Mouse (Mus musculus): ENCODE results near the gene Dmap1. TPM values are rescaled to one million over a fixed set of nuclear protein-coding genes. Genes with fewer than 3 reads are reported as not detected.

Dmap1 gene
- 0.76 TPM for polyA plus RNA-seq (2014; fragmentation: Illumina TruSeq; extraction: RNeasy Lipid Tissue Mini Kit (QIAGEN cat#74804); ENCODE audit: low read depth, low replicate concordance)

GRCm38 (mm10) chr4:117681931-117682461 lies at the start of gene Dmap1:
Gene Dmap1 (minus strand): TSS chr4:117682273.

GRCm38 (mm10) chr4:117724112-117724511 lies 42.0 kb upstream of the Dmap1 start, which contains the start of gene Gm12845:
Gene Gm12845 (plus strand): TSS chr4:117724412.

Other genes starting within 250 kb of the Dmap1 start
- gene Rnf220, start 185.2 kb downstream of the Dmap1 start, polyA plus RNA-seq (2014; fragmentation: Illumina TruSeq; extraction: RNeasy Lipid Tissue Mini Kit (QIAGEN cat#74804); ENCODE audit: low read depth, low replicate concordance), result 21.0 TPM
- 11.6 TPM for gene Eri3, start 131.9 kb downstream of the Dmap1 start, polyA plus RNA-seq (2014; fragmentation: Illumina TruSeq; extraction: RNeasy Lipid Tissue Mini Kit (QIAGEN cat#74804); ENCODE audit: low read depth, low replicate concordance)
- gene Gm12845, start 42.1 kb upstream of the Dmap1 start, polyA plus RNA-seq (2014; fragmentation: Illumina TruSeq; extraction: RNeasy Lipid Tissue Mini Kit (QIAGEN cat#74804); ENCODE audit: low read depth, low replicate concordance), result not detected
- not detected for gene Klf17, start 83.4 kb upstream of the Dmap1 start, polyA plus RNA-seq (2014; fragmentation: Illumina TruSeq; extraction: RNeasy Lipid Tissue Mini Kit (QIAGEN cat#74804); ENCODE audit: low read depth, low replicate concordance)
- gene Slc6a9, start 152.2 kb upstream of the Dmap1 start, polyA plus RNA-seq (2014; fragmentation: Illumina TruSeq; extraction: RNeasy Lipid Tissue Mini Kit (QIAGEN cat#74804); ENCODE audit: low read depth, low replicate concordance), result 3.3 TPM
- not detected for gene Ccdc24, start 190.3 kb upstream of the Dmap1 start, polyA plus RNA-seq (2014; fragmentation: Illumina TruSeq; extraction: RNeasy Lipid Tissue Mini Kit (QIAGEN cat#74804); ENCODE audit: low read depth, low replicate concordance)
- gene B4galt2, start 201.2 kb upstream of the Dmap1 start, polyA plus RNA-seq (2014; fragmentation: Illumina TruSeq; extraction: RNeasy Lipid Tissue Mini Kit (QIAGEN cat#74804); ENCODE audit: low read depth, low replicate concordance), result not detected
- gene Atp6v0b, start 205.1 kb upstream of the Dmap1 start, polyA plus RNA-seq (2014; fragmentation: Illumina TruSeq; extraction: RNeasy Lipid Tissue Mini Kit (QIAGEN cat#74804); ENCODE audit: low read depth, low replicate concordance), result 78.1 TPM
- gene Dph2, start 209.8 kb upstream of the Dmap1 start, polyA plus RNA-seq (2014; fragmentation: Illumina TruSeq; extraction: RNeasy Lipid Tissue Mini Kit (QIAGEN cat#74804); ENCODE audit: low read depth, low replicate concordance), result 4.6 TPM
- gene Ipo13, start 232.7 kb upstream of the Dmap1 start, polyA plus RNA-seq (2014; fragmentation: Illumina TruSeq; extraction: RNeasy Lipid Tissue Mini Kit (QIAGEN cat#74804); ENCODE audit: low read depth, low replicate concordance), result 1.0 TPM
- not detected for gene Artn, start 247.5 kb upstream of the Dmap1 start, polyA plus RNA-seq (2014; fragmentation: Illumina TruSeq; extraction: RNeasy Lipid Tissue Mini Kit (QIAGEN cat#74804); ENCODE audit: low read depth, low replicate concordance)

Data from adrenal gland, adult 10 weeks (tissue).